Mouse (Mus musculus) adrenal gland, postnatal 25 days (tissue): ENCODE measurements around the gene Lpo. TPM values are rescaled to one million over a fixed set of nuclear protein-coding genes. Genes with fewer than 3 reads are reported as not detected.

ENCODE experiments used
- DNase-seq: peaks from one replicate; pipeline ENCODE4 v3.0.0; 2021; ENCODE audit warnings: mixed read lengths
- total RNA-seq: library from RNA; stranded (reverse); gene quantifications from 2 replicates; pipeline ENCODE4 v1.2.3, GENCODE M21; 2021

Lpo gene
- total RNA-seq, 1 experiment from 2014 or later, result not detected

DNA sequence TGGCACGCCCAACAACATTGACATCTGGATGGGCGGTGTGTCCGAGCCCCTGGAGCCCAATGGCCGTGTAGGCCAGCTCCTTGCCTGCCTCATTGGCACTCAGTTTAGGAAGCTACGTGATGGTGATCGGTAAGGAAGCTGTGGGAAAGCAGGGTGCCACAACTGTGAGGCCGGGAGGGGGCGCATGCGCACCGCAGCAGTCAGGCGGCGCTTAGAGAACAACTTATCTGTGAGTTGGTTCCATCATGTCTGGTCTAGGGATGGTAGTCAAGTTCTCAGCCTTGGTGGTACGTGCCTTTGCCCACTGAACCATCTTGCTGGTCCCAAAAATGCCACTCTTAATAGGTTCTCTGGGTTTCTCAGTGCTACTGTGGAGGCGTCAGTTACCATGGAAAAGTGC, 25.5 kb downstream of the Lpo start:
- DNase-seq, result peak; percentile 46

DNA sequence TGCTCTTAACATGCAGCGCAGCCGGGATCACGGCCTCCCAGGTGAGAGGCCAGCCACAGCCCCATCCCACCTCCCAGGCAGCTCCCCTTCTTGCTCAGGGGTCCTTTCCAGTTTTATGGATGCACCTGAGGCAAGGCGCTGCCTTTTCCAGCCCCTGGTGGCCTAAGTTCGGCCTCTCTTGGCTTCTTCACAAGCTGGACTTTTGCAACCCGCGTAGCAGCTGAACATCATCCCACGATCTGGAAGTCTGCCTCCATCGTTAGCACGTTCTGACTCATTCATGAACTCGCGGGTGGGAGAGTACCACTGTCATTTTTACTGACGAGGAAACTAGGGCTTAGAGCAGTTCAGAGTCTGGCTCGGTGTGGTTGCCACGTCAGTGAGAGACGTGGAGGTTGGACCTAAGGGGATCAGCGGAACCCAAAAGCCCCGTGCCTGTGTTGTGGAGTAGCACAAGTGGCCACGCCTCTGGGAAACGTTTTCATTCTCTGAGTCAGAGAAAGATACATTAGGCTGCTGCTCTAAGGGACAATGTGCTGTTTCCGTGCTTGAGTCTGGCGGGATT, 26.3 kb downstream of the Lpo start:
- DNase-seq, result no peak

GRCm38 (mm10) chr11:87793460-87793859, 34.6 kb downstream of the Lpo start, which contains the start of gene Mpo:
Gene Mpo (plus strand): TSS chr11:87793581.
- no peak for DNase-seq

DNA sequence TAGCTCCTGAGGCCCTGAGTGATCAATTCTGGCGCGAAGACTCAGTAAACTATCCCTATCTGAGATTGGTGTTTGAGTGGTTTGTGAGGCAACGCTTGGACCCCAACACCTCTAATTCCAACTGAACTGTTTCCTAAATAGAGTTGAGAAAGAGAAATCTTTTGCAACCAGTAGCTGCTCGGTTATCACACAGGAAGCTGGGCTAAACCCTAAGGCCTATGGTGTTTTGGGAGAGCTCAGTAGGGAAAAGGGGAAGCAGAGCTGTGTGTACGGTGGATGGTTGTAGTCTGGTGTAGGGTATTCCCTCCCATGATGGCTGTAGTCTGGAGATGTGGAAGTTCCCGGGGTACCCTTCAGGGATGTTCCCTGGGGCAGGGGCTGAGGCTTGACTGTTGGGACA, 38.0 kb downstream of the Lpo start:
- DNase-seq, result no peak

GRCm38 (mm10) chr11:87780130-87780529, 48.0 kb downstream of the Lpo start:
- DNase-seq, result no peak

- DNase-seq, result no peak
Measured at GRCm38 (mm10) chr11:87779392-87779791, 48.7 kb downstream of the Lpo start.

DNA sequence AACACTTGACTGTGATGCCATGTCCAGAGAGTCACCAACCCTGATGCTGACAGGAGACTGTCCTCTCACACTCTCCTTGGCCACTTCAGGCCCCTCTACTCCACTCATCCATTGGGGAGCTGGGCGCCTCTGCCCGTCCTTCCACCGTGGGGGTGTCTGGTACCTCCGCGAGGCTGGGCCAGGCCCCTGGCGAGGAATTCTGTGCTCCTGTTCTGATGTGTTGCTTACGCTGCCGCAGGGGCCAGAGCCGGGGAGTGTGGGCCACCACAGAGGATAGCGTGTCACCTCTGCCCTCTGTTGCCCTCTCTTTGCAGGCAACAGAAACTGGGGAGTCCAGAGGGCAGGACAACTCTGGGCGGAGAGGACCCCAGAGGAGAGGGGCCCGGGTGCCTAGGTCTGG, 49.2 kb downstream of the Lpo start:
- DNase-seq, result no peak

GRCm38 (mm10) chr11:87778100-87778765, 49.9 kb downstream of the Lpo start:
- DNase-seq, result peak; percentile 60

DNA sequence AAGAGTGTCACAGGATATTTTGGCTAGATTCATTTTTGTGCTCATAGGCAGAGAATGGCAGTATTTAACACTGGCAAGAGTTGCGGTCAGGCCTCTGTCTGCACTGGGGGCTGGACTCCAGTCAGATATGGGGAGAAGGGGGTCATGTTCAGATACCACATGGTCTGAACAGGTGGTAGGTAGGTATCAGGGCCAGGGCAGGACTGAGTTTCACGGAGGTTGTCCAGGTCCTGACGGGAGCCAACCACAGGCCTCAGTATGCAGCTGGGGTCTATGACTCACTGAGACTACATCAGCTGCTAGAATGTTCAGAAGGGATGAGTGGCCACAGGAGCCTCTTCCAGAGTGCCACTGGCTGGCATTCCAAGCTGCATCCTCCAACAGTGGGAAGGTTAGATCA, 55.7 kb downstream of the Lpo start:
- no peak for DNase-seq

- DNase-seq, result peak; percentile 80
Measured at GRCm38 (mm10) chr11:87770989-87771388, 57.1 kb downstream of the Lpo start.

DNA sequence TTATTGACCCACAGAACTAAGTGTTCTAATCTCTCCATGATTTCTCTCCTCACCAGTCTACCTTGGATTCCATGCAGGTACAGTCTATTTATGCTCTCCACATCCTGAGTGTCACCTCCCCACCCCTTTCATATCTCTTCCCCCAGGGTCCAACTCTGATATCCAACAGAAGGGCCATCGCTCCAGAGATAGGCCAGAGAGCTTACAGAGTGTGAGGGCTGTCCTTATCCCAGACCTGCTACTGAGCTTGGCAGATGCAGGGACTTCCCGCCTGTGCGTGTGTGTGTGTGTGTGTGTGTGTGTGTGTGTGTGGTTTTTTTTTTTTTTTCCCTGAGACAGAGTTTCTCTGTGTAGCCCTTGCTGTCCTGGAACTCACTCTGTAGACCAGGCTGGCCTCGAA, 59.3 kb downstream of the Lpo start:
- DNase-seq, result no peak

DNA sequence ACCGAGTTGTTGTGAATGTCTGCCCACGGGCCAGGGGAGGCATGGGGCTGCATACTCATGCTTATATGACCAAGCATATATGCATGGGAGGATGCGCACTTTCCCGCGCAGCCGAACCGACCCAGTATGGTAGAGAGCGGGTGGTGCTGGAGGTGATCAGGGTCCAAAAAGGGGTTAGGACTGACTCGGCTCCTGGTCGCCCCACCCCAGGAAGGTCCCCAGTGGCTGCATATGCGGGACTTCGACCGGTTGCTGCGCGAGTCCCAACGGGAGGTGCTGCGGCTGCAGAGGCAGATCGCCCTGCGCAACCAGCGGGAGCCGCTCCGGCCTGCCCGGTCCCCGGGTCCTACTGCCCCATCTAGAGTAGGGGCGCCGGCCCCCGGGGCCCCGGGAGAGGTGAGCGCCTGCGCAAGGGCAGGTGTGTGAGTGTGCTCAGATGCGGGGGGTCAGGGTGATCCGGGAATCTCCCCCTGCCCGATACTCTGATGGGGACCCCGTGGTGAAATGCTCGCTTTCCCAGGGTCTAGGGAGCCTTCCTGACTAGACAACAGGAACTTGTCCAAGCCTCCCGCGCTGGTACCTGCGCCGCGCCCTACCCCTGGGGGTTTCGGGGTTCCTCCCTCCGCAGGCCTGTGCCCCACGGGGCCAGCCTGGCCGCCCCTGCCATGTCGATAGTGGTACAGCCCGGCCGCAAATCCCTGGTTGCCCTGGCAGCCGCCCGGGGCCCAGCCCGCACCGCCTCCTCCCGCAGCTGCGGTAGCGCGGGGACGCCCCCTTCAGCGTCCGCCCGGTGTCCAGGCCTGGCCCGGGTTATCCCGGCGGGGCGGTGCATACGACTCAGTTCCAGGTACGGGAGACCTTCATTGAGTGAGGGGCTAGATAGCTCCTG, 63.9 kb downstream of the Lpo start:
- DNase-seq, result peak; percentile 49

DNA sequence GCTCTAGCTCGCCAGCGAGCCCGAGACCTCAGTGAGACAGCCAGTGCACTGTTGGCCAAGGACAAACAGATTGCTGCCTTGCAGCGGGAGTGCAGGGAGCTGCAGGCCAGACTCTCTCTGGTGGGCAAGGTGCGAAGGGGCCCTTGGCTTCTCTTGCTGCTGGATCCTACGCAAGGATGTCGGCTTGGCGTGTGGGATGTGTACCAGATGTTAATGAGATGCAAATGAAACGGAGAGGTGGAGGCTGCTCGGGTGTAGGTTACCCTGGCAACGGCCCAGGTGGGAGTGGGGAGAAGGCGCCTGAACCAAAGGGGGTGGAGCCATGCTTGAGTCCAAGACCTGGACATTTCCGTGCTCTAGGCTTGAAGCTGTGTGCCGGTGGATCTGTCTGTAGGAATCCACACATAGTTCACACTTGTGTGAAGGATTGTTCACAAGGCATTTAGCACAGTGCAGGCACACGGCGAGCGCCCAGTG, 64.5 kb downstream of the Lpo start:
- DNase-seq, result peak; percentile 44

- no peak for DNase-seq
Measured at GRCm38 (mm10) chr11:87762702-87763385, 65.2 kb downstream of the Lpo start.

DNA sequence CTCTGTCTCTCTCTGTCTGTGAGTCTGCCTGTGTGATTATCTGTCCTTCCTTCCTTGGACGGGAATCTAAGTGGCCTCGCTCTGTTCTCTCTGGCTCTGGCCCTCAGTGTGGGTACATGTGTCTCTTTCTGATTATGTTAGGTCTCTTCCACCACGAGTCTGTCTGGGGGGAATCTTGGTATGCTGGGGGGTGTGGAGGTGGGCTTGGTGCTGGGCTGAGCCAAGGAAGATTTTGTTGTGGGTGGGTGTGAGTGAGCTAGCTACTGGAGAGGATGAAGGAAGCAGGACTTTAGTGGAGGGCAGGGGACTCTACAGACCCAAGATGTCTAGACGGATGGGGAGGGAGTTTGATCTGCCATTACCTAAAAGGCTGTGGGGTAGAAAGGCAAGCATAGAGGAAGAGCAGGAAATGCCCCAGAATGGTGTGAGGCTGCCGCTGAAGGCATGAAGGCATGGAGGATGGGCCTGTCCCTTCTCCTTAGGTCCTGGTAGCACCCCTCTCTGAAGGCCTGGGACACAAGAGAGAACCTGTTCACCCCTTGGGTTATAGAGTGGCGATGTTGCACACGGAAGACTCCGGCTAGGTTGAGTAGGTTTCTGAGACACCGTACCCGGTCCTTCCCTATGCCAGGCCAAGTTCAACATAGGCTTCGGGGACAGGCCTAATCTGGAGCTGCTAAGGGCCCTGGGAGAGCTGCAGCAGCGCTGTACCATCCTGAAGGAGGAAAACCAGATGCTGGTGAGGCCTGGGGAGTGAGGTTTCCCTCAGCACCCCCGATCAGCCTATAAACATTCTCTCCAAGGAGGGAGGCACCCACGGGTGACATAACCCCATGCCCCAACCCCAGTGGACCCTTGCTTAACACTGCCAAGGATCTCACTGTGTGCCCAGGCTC, 66.0 kb downstream of the Lpo start:
- no peak for DNase-seq

DNA sequence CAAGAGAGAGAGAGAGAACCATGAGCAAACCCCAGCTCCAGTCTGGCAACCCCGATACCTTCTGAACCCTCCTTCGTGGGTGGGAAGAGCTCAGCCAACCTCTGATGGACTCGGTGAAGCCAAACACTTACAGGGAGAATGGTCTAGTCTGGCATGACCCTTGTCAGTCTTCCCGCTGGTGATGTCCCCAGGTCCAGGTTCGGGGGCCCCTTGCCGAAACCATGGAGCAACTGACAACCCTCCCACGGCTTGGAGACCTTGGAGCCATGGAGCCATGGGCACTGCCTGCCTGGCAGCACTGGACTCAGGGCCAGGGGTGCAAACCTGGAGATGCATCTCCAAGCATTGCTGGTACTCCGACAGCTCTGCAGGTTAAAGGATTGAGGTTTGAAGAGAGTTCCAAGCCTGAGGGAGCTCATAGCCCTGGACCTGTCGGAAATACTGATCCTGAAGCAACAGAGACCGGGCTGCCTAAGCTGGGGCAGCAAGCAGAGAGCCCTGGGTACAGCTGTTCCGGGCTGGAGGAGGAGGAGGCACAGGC, 66.8 kb downstream of the Lpo start:
- DNase-seq, result no peak

DNA sequence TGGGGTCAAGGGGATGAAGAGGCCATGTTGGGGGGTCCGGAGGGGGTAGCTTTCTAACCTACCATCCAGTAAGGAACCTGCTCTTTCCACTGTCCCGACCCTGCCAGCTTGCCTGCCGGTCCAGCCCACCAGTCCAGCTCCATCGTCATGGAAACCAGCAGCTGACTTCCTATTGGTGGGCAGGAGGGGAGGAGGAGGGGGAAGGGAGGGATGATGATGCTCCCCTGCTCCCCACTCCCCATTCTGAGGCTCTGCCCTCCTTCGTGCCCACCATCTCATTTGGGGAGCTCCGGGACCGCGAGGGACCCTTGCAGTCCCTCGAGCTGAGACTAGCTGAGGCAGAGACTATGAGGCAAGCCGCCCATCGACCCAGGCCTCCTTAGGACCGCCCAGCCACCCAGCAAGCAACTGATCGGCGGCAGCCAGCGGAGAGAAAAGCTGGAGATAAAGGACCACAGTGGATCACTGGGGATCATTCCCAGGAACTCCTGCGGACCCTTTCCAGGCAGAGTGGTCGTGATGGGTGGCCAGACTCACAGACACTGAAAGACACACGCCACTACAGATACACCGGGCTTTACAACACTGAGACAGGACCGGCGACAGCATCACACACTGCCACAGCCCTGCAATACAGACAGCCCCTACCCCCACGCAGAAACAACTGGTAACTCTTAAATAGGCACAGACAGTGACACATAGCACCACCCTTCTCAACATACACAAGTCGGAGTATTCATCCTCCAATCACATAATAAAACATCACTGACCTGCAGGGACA, 67.6 kb downstream of the Lpo start, which contains the start of gene Tspoap1:
Gene Tspoap1, plus strand, starts transcription at position 241 of the 781 bp plus-strand sequence.
- no peak for DNase-seq

DNA sequence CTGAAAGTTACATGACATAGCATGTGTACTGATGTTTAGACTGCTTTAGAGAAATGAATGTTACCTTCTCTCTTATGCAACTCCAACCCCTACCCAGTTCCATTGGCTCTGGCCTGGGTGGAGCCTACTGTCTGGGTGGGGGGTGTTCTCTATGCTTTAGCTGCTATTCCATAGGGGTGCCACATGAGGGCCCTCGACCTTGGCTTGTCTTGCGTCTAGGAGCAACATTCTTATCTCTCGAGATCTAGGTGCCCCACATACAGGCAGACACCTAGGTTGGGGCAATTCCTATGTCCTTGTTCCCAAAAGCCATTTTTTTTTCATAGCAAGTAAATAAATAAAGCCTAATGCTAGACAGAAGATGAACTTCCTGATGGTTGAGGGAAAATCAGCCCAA, 68.5 kb downstream of the Lpo start:
- no peak for DNase-seq

- DNase-seq, result no peak
Measured at GRCm38 (mm10) chr11:87758957-87759608, 69.0 kb downstream of the Lpo start.
